Mouse (Mus musculus) liver, embryonic 14.5 days (tissue): ENCODE data around the gene Olfr275. TPM values are rescaled to one million over a fixed set of nuclear protein-coding genes. Genes with fewer than 3 reads are reported as not detected.
"Not testable (repeated sequence)": the region's sequence is repeated elsewhere in the genome, so short reads cannot be mapped to it uniquely, and the experiment has no call there.

Experiments used
- ATAC-seq: fragments of 200-750 bp; cut with Nextera tagmentation; 2 replicates; pipeline ENCODE4 v1.8.0; 2017; ENCODE audit warnings: moderate number of reproducible peaks, mild to moderate bottlenecking, moderate library complexity; ENCODE audit not compliant: insufficient read depth
- DNase-seq, 3 experiments: peaks; one replicate each; pipeline ENCODE4 v3.0.0-alpha.2; 2012 to 2013; ENCODE audit warnings: low read depth in 3 of 3, low spot score in 3 of 3
- H3K27ac ChIP-seq: fragments of 300-500 bp; sonication (generic); 2 replicates; pipeline ENCODE4 v1.5.1; 2014; ENCODE audit warnings: moderate library complexity, mild to moderate bottlenecking, control low read depth, inconsistent platforms
- H3K27me3 ChIP-seq: fragments of 300-500 bp; sonication (generic); 2 replicates; pipeline ENCODE4 v1.6.1; 2014; ENCODE audit warnings: mild to moderate bottlenecking, low read length, moderate library complexity; ENCODE audit not compliant: control insufficient read depth, insufficient read depth
- H3K36me3 ChIP-seq: fragments of 300-500 bp; sonication (generic); replicated peaks from 2 replicates; pipeline ENCODE4 v1.6.1; 2014; ENCODE audit warnings: low read depth; ENCODE audit not compliant: control insufficient read depth, insufficient read depth
- H3K4me1 ChIP-seq, 2 experiments: fragments of 200-500 bp in 1 of 2; fragments of 300-500 bp in 1 of 2; sonication (generic) in 1 of 2; replicated peaks; 2 replicates each; pipeline ENCODE4 v1.6.1; 2012 to 2014; ENCODE audit warnings: antibody characterized with exemption in 1 of 2, inconsistent platforms in 1 of 2, low read length in 1 of 2; ENCODE audit not compliant: control insufficient read depth in 2 of 2, insufficient read depth in 2 of 2
- H3K4me2 ChIP-seq: fragments of 300-500 bp; sonication (generic); 2 replicates; pipeline ENCODE4 v1.6.1; 2014; ENCODE audit warnings: low read depth, mild to moderate bottlenecking, control low read depth, moderate library complexity
- H3K4me3 ChIP-seq, 2 experiments: fragments of 200-500 bp in 1 of 2; fragments of 300-500 bp in 1 of 2; sonication (generic) in 1 of 2; 2 replicates each; pipeline ENCODE4 v1.5.1; 2012 to 2014; ENCODE audit warnings: low read depth in 2 of 2, low read length in 2 of 2, mild to moderate bottlenecking in 2 of 2, control low read depth in 1 of 2, inconsistent platforms in 1 of 2, moderate library complexity in 1 of 2; ENCODE audit not compliant: insufficient read depth in 1 of 2
- H3K9ac ChIP-seq: fragments of 300-500 bp; sonication (generic); replicated peaks from 2 replicates; pipeline ENCODE4 v1.6.1; 2014; ENCODE audit warnings: mild to moderate bottlenecking, control low read depth, moderate library complexity
- H3K9me3 ChIP-seq: fragments of 300-500 bp; sonication (generic); 2 replicates; pipeline ENCODE4 v1.6.1; 2016; ENCODE audit warnings: low read length, mixed read lengths; ENCODE audit not compliant: control insufficient read depth
- CTCF ChIP-seq: IDR thresholded peaks from 2 replicates; pipeline ENCODE4 v1.5.1; 2016; ENCODE audit warnings: antibody characterized with exemption, low read depth, control low read depth
- EP300 ChIP-seq: IDR thresholded peaks from 2 replicates; pipeline ENCODE4 v1.6.1; 2016; ENCODE audit warnings: antibody characterized with exemption, low read depth
- WGBS: fragments of 180-500 bp; shearing (Covaris S2); extraction: QIAGEN DNeasy Blood & Tissue Kit; methylation state at CpG from one replicate; pipeline ENCODE4 v1.1.7; 2014; ENCODE audit not compliant: insufficient replicate concordance; 5-methylcytosine and 5-hydroxymethylcytosine counted together
- polyA plus RNA-seq, 2 experiments: library from polyadenylated mRNA; depleted of rRNA in 1 of 2; stranded (reverse) in 1 of 2; unstranded in 1 of 2; fragments of >200 nt; fragmentation: Nextera tagmentation in 1 of 2; extraction: Ambion mirVana in 1 of 2; gene quantifications; 2 replicates each; pipeline versions ENCODE4 v1.2.1 to v1.2.3; 2012 to 2014

Olfr275 gene
- polyA plus RNA-seq, 2 experiments = not detected

DNA sequence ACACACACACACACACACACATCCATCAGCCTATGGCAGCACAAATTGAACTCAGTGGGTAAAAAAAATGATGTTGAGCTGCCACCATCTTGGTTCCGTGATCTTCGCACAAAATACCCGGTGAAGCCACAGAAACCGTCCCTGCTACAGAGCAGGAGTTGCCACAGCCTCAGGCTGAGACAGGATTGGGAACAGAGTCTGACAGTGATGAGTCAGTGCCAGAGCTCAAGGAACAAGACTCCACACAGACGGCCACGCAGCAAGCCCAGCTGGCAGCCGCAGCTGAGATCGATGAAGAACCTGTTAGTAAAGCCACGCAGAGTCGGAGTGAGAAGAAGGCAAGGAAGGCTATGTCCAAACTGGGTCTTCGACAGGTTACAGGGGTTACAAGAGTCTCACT is 7.0 kb downstream of the Olfr275 start:
- WGBS = 70% methylated on average over 11 of the region's 11 CpGs
- no peak overlapping the region for H3K4me3 ChIP-seq
- DNase-seq (no peak), ATAC-seq (no peak)
- TF ChIP-seq EP300 = no peak
- TF ChIP-seq CTCF = no peak
- H3K4me1 ChIP-seq = no peaks in the 10 kb centered on the region
- no peak overlapping the region for H3K9ac ChIP-seq
- no peak overlapping the region for H3K27ac ChIP-seq
- H3K9me3 ChIP-seq = no peaks in the 10 kb centered on the region
- no peaks in the 10 kb centered on the region for H3K36me3 ChIP-seq
- no peak overlapping the region for H3K4me2 ChIP-seq
- H3K27me3 ChIP-seq = no peaks in the 10 kb centered on the region

DNA sequence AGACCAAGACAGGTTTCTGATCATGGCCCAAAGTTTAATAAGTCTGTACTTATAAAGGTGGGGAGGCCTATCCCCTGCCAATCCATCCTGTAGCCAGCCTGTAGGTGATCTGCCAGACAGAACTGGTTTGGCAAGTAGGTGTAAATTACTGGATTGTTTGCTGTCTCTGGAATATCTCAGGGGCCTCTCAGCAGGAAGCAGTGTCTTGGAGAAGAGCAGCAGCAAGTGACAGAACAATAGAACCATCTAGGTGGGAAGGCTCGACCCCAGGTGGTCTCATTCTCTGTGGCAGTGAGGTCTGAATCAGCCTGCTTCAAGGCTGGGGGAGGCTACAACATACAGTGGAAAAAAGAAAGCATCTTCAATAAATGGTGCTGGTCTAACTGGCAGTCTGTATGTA is 31.0 kb downstream of the Olfr275 start:
- 26% methylated on average over 1 of the region's 1 CpGs for WGBS
- not testable (repeated sequence) for DNase-seq, ATAC-seq

GRCm38 (mm10) chr4:52849039-52849635 is 34.7 kb downstream of the Olfr275 start:
- no peak for TF ChIP-seq EP300
- TF ChIP-seq CTCF = no peak
- no peak for DNase-seq
- Histone ChIP-seq H3K27me3 (no peaks in the 10 kb centered on the region), H3K4me2 (no peak overlapping the region), H3K27ac (no peak overlapping the region), H3K4me1 (no peaks in the 10 kb centered on the region), H3K36me3 (no peaks in the 10 kb centered on the region), H3K9me3 (no peaks in the 10 kb centered on the region), H3K4me3 (no peak overlapping the region), H3K9ac (no peak overlapping the region)
- WGBS = 51% methylated on average over 4 of the region's 4 CpGs
- ATAC-seq = no peak

More for the DNA sequence above, 31.0 kb downstream of the Olfr275 start:
- not testable (repeated sequence) for H3K4me3 ChIP-seq, H3K4me1 ChIP-seq, H3K36me3 ChIP-seq, H3K27me3 ChIP-seq, H3K4me2 ChIP-seq, H3K9me3 ChIP-seq, H3K27ac ChIP-seq, H3K9ac ChIP-seq

GRCm38 (mm10) chr4:52849672-52850071 is 35.3 kb downstream of the Olfr275 start:
- ATAC-seq (no peak), DNase-seq (no peak)
- no peak overlapping the region for H3K9ac ChIP-seq
- H3K4me1 ChIP-seq = no peaks in the 10 kb centered on the region
- 60% methylated on average over 5 of the region's 5 CpGs for WGBS
- H3K36me3 ChIP-seq = no peaks in the 10 kb centered on the region
- H3K4me3 ChIP-seq = no peak overlapping the region
- no peaks in the 10 kb centered on the region for H3K9me3 ChIP-seq
- no peak overlapping the region for H3K4me2 ChIP-seq
- TF ChIP-seq EP300 = no peak
- TF ChIP-seq CTCF = no peak
- H3K27me3 ChIP-seq = no peaks in the 10 kb centered on the region
- H3K27ac ChIP-seq = no peak overlapping the region

DNA sequence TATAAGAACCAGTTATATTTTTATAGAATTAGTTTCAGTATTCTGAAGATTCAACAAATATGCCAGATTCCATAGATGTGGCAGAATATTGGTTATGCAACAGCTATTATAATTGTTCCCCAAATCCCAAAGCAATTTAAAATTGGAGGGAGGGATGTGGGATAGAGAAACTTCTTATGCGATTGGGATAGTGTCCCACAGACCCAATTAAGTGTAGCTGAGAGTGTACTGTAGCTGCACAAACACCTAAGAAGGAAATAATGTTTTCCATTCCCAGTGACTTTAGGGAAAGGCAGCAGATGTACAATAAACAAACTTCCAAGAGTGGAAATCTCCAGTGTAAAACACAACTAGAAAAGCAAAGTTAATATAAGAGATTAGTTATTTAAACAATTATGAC is 44.7 kb downstream of the Olfr275 start, which contains the start of gene Olfr273:
Gene Olfr273, minus strand, starts transcription at position 101 of the 400 bp plus-strand sequence.
- Histone ChIP-seq H3K4me2 (no peak within 1 kb of the TSS), H3K9me3 (no peaks in the 10 kb centered on the region), H3K9ac (no peak within 1 kb of the TSS), H3K4me3 (no peak within 1 kb of the TSS), H3K27me3 (no peaks in the 10 kb centered on the region), H3K27ac (no peak within 1 kb of the TSS), H3K36me3 (no peaks in the 10 kb centered on the region), H3K4me1 (no peaks in the 10 kb centered on the region)
- WGBS = 55% methylated on average over 1 of the region's 1 CpGs
- ATAC-seq (no peak), DNase-seq (no peak)
- TF ChIP-seq EP300 = no peak
- no peak for TF ChIP-seq CTCF
